ENCODE assay signal across 9 mouse cellular contexts in the genomic region with DNA sequence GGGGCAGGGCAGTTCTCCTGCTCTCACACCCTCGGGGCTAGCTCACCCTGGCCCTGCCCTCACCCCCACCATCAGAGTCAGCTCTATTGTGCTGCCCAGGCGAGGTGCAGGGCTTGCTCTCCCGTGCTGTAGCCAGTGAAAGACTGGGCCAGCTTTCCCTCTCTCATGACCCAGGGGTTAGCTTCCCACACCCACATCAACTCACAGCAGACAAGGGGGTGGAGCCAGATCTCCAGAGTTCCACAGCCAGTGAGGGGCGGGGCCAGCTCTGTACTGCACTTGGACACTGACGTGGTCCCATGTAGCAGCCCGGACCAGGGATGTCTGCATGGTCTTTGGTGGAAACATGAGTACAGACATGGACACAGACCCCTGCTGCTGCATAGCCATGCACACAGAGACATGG. TPM values are rescaled to one million over a fixed set of nuclear protein-coding genes. Genes with fewer than 3 reads are reported as not detected.
DNase-seq lines count a peak whose midpoint lies in the region; ATAC-seq and TF ChIP-seq lines count a peak whose summit lies in the region.
"Had no signal": no experiment of that assay in that cellular context is flagged by ENCODE, and none has a peak within 500 bp of the region (broad histone marks: within the 10 kb centered on the region; RNA-seq: fewer than 3 reads in every experiment).

No protein-coding gene starts in this region.

- no peak for TF ChIP-seq POLR2A in heart, adult 2 months (IDR thresholded peaks at IDR 0.05; ENCODE audit: insufficient read depth, low read depth, low read length)

- H3K9ac ChIP-seq in intestine, embryonic 14.5 days (ENCODE audit: low read length): no peak overlapping the region
- no peak overlapping the region for H3K9ac ChIP-seq in intestine, postnatal 0 days (ENCODE audit: low read depth, low read length)
- H3K9ac ChIP-seq in heart, adult 2 months (ENCODE audit: low read depth, low read length): no peak overlapping the region
- H3K9ac ChIP-seq in kidney, embryonic 16.5 days (replicated peaks; ENCODE audit: low read length): 0 out of 2 replicates have a peak overlapping the region, but pooled peaks have one; percentile 27

- no peaks in the 10 kb centered on the region for H3K79me2 ChIP-seq in heart, adult 2 months (replicated peaks; ENCODE audit: control insufficient read depth, insufficient read depth, low read length)

- peaks cover 12% of the 10 kb centered on the region; the same call in 1 of the 2 replicates for H3K4me1 ChIP-seq in intestine, embryonic 14.5 days (replicated peaks; ENCODE audit: control insufficient read depth, insufficient read depth, low read length)
- no peaks in the 10 kb centered on the region for H3K4me1 ChIP-seq in intestine, postnatal 0 days (replicated peaks; ENCODE audit: control insufficient read depth, insufficient read depth, low read length)
- H3K4me1 ChIP-seq in heart, adult 2 months (ENCODE audit: control insufficient read depth, insufficient read depth, low read length): no peaks in the 10 kb centered on the region
- peaks cover 24% of the 10 kb centered on the region for H3K4me1 ChIP-seq in kidney, embryonic 16.5 days (ENCODE audit: insufficient read depth, low read length)

- no peak for TF ChIP-seq CTCF in intestine, postnatal 0 days (IDR thresholded peaks at IDR 0.05; ENCODE audit: low read depth)
- TF ChIP-seq CTCF in heart, adult 2 months (IDR thresholded peaks at IDR 0.05): no peak

- intact Hi-C loops in heart, adult 2 months (cut with DNase I): no loop called here

- no peak overlapping the region for H3K27ac ChIP-seq in intestine, embryonic 14.5 days (ENCODE audit: low read depth)
- no peak overlapping the region for H3K27ac ChIP-seq in intestine, postnatal 0 days (ENCODE audit: low read depth, low read length)
- H3K27ac ChIP-seq in heart, adult 2 months: no peak overlapping the region
- H3K27ac ChIP-seq in kidney, embryonic 16.5 days (ENCODE audit: low read length): peak overlapping the region; percentile 36; the same call in 1 of the 2 replicates

- DNase-seq in intestine, embryonic 14.5 days (ENCODE audit: low spot score): no peak
- peak; percentile 36 to 37 for DNase-seq in heart, adult 2 months
- peak; percentile 35 for DNase-seq in lung, postnatal 25 days (ENCODE audit: low spot score)
- no peak for DNase-seq in spleen, postnatal 36 days (ENCODE audit: low spot score in 2 of 2)
- DNase-seq in right cerebral cortex, postnatal 14 days: no peak
- no peak for DNase-seq in layer of hippocampus, adult 9-11 months

- H3K4me2 ChIP-seq in intestine, embryonic 14.5 days (ENCODE audit: low read length): no peak overlapping the region
- no peak overlapping the region for H3K4me2 ChIP-seq in intestine, postnatal 0 days (replicated peaks; ENCODE audit: low read depth)
- 0 out of 2 replicates have a peak overlapping the region, but pooled peaks have one; percentile 3 for H3K4me2 ChIP-seq in kidney, embryonic 16.5 days (replicated peaks; ENCODE audit: low read depth, low read length)

- H3K4me3 ChIP-seq in intestine, embryonic 14.5 days (ENCODE audit: low read depth, low read length): no peak overlapping the region
- H3K4me3 ChIP-seq in intestine, postnatal 0 days (ENCODE audit: low read depth, low read length): no peak overlapping the region
- H3K4me3 ChIP-seq in heart, adult 2 months: no peak overlapping the region
- H3K4me3 ChIP-seq in kidney, embryonic 16.5 days (ENCODE audit: low read length): no peak overlapping the region

- no peak for TF ChIP-seq EP300 in heart, adult 2 months (IDR thresholded peaks at IDR 0.05; ENCODE audit: insufficient read depth, low read depth, low read length)

- H3K36me3 ChIP-seq in intestine, embryonic 14.5 days (ENCODE audit: control insufficient read depth, insufficient read depth, low read length): no peaks in the 10 kb centered on the region
- H3K36me3 ChIP-seq in intestine, postnatal 0 days (ENCODE audit: control insufficient read depth, insufficient read depth): no peaks in the 10 kb centered on the region
- no peaks in the 10 kb centered on the region for H3K36me3 ChIP-seq in heart, adult 2 months (ENCODE audit: control insufficient read depth, insufficient read depth, low read length)
- no peaks in the 10 kb centered on the region for H3K36me3 ChIP-seq in kidney, embryonic 16.5 days (ENCODE audit: insufficient read depth, low read length)
- H3K36me3 ChIP-seq: G1E had no signal

- H3K9me3 ChIP-seq in intestine, embryonic 14.5 days (ENCODE audit: control insufficient read depth, low read length): no peaks in the 10 kb centered on the region
- H3K9me3 ChIP-seq in intestine, postnatal 0 days (ENCODE audit: control insufficient read depth): no peaks in the 10 kb centered on the region
- no peaks in the 10 kb centered on the region for H3K9me3 ChIP-seq in kidney, embryonic 16.5 days (ENCODE audit: low read length)
- H3K9me3 ChIP-seq: G1E had no signal

- H3K27me3 ChIP-seq in intestine, embryonic 14.5 days (replicated peaks; ENCODE audit: control insufficient read depth, insufficient read depth, low read length): no peaks in the 10 kb centered on the region
- no peaks in the 10 kb centered on the region for H3K27me3 ChIP-seq in intestine, postnatal 0 days (replicated peaks; ENCODE audit: control insufficient read depth, insufficient read depth, low read length)
- H3K27me3 ChIP-seq in heart, adult 2 months (ENCODE audit: control insufficient read depth, insufficient read depth, low read length): no peaks in the 10 kb centered on the region
- no peaks in the 10 kb centered on the region for H3K27me3 ChIP-seq in kidney, embryonic 16.5 days (ENCODE audit: insufficient read depth, low read length)

- WGBS in intestine, embryonic 14.5 days: 20% methylated on average over 6 of the region's 6 CpGs
- 21% methylated on average over 6 of the region's 6 CpGs for WGBS in intestine, postnatal 0 days
- WGBS in heart, adult 2 months: 29% methylated on average over 6 of the region's 6 CpGs
- 8% methylated on average over 6 of the region's 6 CpGs for WGBS in kidney, embryonic 16.5 days

- ATAC-seq in intestine, embryonic 14.5 days (replicated peaks; ENCODE audit: low FRiP score, low TSS enrichment, low read depth): peak; percentile 42; the same call in 1 of the 2 replicates
- ATAC-seq in intestine, postnatal 0 days: no peak
- ATAC-seq in kidney, embryonic 16.5 days (ENCODE audit: low FRiP score, low TSS enrichment): peak; percentile 87

RNA-seq across cellular contexts. Expression of gene Nfe2l3, which starts 33.4 kb away (rescaled TPM):
- polyA plus RNA-seq in intestine, embryonic 14.5 days (2014; fragmentation: Nextera tagmentation; extraction: Ambion mirVana): 2.3 and 3.0 TPM in 2 replicates
- polyA plus RNA-seq in intestine, postnatal 0 days (2015; fragmentation: Nextera tagmentation; extraction: Ambion mirVana): 0.99 and 1.1 TPM in 2 replicates
- total RNA-seq in heart, adult 2 months (2021): under 1 TPM; 0.16 to 0.18 TPM
- 0.20 TPM in 2 replicates for polyA plus RNA-seq in heart, adult 2 months (2012; rRNA removed)
- polyA plus RNA-seq in kidney, embryonic 16.5 days (2015; fragmentation: Nextera tagmentation; extraction: Ambion mirVana): 1.7 and 2.1 TPM in 2 replicates
- polyA plus RNA-seq: G1E had no signal

Comparison
In these comparisons a context has a peak if more than half of its experiments do, and no peak if none do; other contexts are left out.
1. DNase-seq: peak in heart, adult 2 months (2 of 2) and lung, postnatal 25 days (single experiment); none in intestine, embryonic 14.5 days (single experiment), spleen, postnatal 36 days (0 of 2), right cerebral cortex, postnatal 14 days (single experiment) and layer of hippocampus, adult 9-11 months (single experiment).